Mouse (Mus musculus) embryonic facial prominence, embryonic 11.5 days (tissue): Measurements from ENCODE around the gene Lmx1b. TPM values are rescaled to one million over a fixed set of nuclear protein-coding genes. Genes with fewer than 3 reads are reported as not detected.

Experiments used
- ATAC-seq: fragments of 200-750 bp; cut with Nextera tagmentation; replicated peaks from 2 replicates; pipeline ENCODE4 v1.8.0; 2017; ENCODE audit warnings: low read depth; ENCODE audit not compliant: insufficient number of reproducible peaks, low FRiP score, low TSS enrichment
- DNase-seq: peaks from one replicate; pipeline ENCODE4 v3.0.0-alpha.2; 2015; ENCODE audit warnings: low spot score
- H3K27ac ChIP-seq: fragments of 300-500 bp; sonication (generic); replicated peaks from 2 replicates; pipeline ENCODE4 v1.5.1; 2014; ENCODE audit warnings: mild to moderate bottlenecking, low read depth, low read length, control low read depth
- H3K27me3 ChIP-seq: fragments of 300-500 bp; sonication (generic); 2 replicates; pipeline ENCODE4 v1.6.1; 2014; ENCODE audit warnings: mild to moderate bottlenecking, low read length, moderate library complexity, mixed read lengths; ENCODE audit not compliant: control insufficient read depth, insufficient read depth
- H3K36me3 ChIP-seq: fragments of 300-500 bp; sonication (generic); replicated peaks from 2 replicates; pipeline ENCODE4 v1.6.1; 2014; ENCODE audit warnings: low read depth, mild to moderate bottlenecking, low read length, moderate library complexity, mixed read lengths; ENCODE audit not compliant: control insufficient read depth, insufficient read depth
- H3K4me1 ChIP-seq: fragments of 300-500 bp; sonication (generic); 2 replicates; pipeline ENCODE4 v1.6.1; 2014; ENCODE audit warnings: low read length, mixed read lengths; ENCODE audit not compliant: control insufficient read depth, insufficient read depth
- H3K4me2 ChIP-seq: fragments of 300-500 bp; sonication (generic); 2 replicates; pipeline ENCODE4 v1.6.1; 2014; ENCODE audit warnings: low read depth, mild to moderate bottlenecking, control low read depth, low read length, moderate library complexity
- H3K4me3 ChIP-seq: fragments of 300-500 bp; sonication (generic); 2 replicates; pipeline ENCODE4 v1.5.1; 2014; ENCODE audit warnings: low read depth, low read length, control low read depth
- H3K9ac ChIP-seq: fragments of 300-500 bp; sonication (generic); replicated peaks from 2 replicates; pipeline ENCODE4 v1.6.1; 2014; ENCODE audit warnings: mild to moderate bottlenecking, control low read depth, low read length
- H3K9me3 ChIP-seq: fragments of 300-500 bp; sonication (generic); replicated peaks from 2 replicates; pipeline ENCODE4 v1.6.1; 2016; ENCODE audit warnings: mild to moderate bottlenecking, low read length, inconsistent platforms, mixed read lengths; ENCODE audit not compliant: control insufficient read depth
- WGBS: fragments of 180-500 bp; shearing (Covaris S2); extraction: QIAGEN DNeasy Blood & Tissue Kit; methylation state at CpG from one replicate; pipeline ENCODE4 v1.1.7; 2014; 5-methylcytosine and 5-hydroxymethylcytosine counted together
- polyA plus RNA-seq: library from polyadenylated mRNA; unstranded; fragments of >200 nt; fragmentation: Nextera tagmentation; extraction: Ambion mirVana; gene quantifications from 2 replicates; pipeline ENCODE4 v1.2.1, GENCODE M21; 2014

Lmx1b gene
- polyA plus RNA-seq, 1 experiment from 2014 or later, result 1.2 TPM

DNA sequence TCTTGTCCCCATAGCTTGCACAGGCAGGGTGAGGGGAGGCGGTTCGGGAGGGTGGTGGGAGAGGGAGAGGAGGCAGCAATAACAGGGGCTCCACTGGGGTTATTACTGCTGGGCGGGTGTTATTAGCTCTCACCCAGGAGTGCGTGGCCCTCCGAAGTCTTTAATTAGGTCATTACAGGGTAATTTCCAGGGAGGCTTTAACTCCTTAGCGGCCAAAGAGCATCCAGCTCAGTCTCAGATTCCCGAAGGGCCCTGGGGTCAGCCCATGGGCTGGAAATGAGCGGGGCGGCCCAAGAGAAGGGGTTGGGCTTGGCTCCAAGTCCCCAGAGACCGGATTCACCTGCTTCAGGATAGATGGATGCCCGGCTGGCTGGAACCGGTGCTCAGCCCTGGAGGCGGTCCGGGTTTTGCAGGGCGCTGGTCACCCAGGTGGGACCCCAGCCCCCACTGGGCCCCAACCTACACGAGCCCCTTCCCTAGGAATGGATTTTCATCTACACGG, 24.4 kb downstream of the Lmx1b start:
- 2% methylated on average over 17 of the region's 17 CpGs for WGBS
- Histone ChIP-seq H3K9me3 (no peaks in the 10 kb centered on the region), H3K9ac (no peak overlapping the region), H3K4me1 (peaks cover 11% of the 10 kb centered on the region), H3K4me2 (peak overlapping the region; percentile 79), H3K4me3 (peak overlapping the region; percentile 33), H3K36me3 (no peaks in the 10 kb centered on the region), H3K27ac (no peak overlapping the region), H3K27me3 (peaks cover 39% of the 10 kb centered on the region)
- ATAC-seq (peak; percentile 49; the same call in 1 of the 2 replicates), DNase-seq (no peak)

DNA sequence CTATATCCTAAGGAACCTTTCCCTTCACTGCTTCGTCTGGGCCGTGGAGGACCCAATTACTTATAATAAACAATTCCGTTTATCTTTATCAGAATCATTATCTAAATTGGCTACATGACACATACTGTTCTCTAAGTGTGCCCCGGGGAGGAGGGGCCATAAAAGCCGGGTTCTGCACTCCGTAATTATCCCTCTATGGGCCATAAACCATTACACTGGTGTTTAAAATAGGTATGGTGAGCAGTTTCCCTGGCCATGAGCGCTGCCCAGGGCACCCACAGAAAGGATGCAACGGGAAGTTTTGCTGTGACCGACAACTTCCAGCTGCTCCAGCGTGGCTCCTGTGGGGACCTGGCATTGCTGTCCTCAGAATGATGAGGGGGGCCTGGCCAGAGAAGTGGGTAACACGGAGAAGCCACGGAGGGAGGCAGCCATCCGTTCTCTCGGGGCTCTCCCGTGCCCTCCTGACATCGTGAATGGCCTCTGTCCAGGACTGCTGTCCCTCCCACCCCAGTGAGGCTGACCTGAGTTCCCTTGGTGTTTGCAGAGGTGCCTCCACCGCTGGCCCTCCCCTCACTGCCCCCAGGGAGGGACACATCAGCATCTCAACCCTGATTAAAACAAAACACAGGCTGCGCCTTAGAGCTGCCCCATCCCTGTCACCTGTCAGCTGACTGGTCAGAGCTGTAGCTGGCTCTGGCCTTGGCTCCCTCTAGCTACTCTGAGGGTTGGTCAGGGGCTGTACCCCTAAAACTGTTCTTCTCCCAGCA, 34.6 kb downstream of the Lmx1b start:
- no peak overlapping the region; the same call in 1 of the 2 replicates for H3K9ac ChIP-seq

DNA sequence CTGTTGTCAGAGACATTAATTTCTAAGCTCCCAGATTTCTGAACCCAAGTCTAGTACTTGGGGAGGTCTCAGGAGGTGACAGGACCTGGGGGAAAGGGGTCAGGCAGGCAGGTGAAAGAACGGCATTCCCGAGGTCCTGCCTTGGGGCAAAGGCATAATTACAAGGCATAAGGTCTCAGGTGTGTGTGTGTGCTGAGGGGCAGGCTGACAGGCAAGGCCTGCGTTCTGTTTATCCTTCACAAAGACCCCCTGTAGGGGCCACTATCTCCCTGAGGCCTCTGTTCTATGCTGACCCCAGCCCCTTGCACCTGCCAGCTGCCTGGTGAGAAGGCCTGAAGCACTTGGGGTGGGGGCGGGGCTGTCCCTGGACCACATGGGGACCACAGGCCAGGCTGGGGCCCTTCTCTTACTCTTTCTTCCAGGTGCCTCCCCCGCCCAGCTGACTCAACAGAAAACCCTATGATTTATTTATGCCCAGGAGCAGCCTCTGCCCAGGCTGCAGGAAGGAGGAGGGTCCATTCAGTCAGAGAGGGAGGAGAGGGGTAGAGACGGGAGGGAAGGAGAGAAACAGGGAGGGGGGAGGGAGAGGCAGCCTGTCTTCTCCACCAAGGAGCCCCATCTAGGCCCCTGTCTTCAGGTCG, 35.3 kb downstream of the Lmx1b start:
- H3K9me3 ChIP-seq, result no peaks in the 10 kb centered on the region
- H3K9ac ChIP-seq, result no peak overlapping the region
- H3K36me3 ChIP-seq, result no peaks in the 10 kb centered on the region
- 8% methylated on average over 7 of the region's 7 CpGs for WGBS
- ATAC-seq (no peak), DNase-seq (no peak)
- no peak overlapping the region for H3K27ac ChIP-seq
- H3K27me3 ChIP-seq, result peaks cover 21% of the 10 kb centered on the region
- no peak overlapping the region for H3K4me3 ChIP-seq
- H3K4me2 ChIP-seq, result no peak overlapping the region
- peaks cover 15% of the 10 kb centered on the region for H3K4me1 ChIP-seq

More for the DNA sequence above, 34.6 kb downstream of the Lmx1b start:
- Histone ChIP-seq H3K27ac (no peak overlapping the region), H3K4me1 (peaks cover 15% of the 10 kb centered on the region), H3K27me3 (peaks cover 21% of the 10 kb centered on the region), H3K4me2 (no peak overlapping the region), H3K36me3 (no peaks in the 10 kb centered on the region), H3K4me3 (no peak overlapping the region), H3K9me3 (no peaks in the 10 kb centered on the region)
- DNase-seq (no peak), ATAC-seq (no peak)
- WGBS, result 7% methylated on average over 18 of the region's 18 CpGs

DNA sequence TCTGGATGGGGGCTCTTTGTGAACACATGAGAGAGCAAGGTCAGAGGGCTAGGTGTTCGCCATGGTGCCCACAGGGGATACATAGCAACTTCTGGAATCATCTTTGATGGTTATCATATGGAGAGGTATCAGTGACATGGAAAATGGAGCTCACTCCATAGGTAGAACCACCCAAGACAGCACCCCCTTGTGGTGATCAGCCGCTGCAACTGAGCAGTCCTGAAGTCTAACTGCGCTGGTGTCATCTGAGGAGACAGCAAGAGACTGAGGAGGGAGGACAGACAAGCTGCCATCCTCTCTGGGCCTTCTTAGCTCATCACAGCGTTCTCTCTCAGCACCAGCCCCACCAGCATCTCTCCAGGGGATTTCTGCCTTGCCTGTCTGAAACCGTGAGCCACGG, 39.8 kb downstream of the Lmx1b start:
- Histone ChIP-seq H3K27me3 (peaks cover 12% of the 10 kb centered on the region), H3K4me2 (no peak overlapping the region), H3K4me3 (no peak overlapping the region), H3K4me1 (peaks cover 8% of the 10 kb centered on the region), H3K9ac (no peak overlapping the region), H3K36me3 (no peaks in the 10 kb centered on the region), H3K27ac (no peak overlapping the region), H3K9me3 (no peaks in the 10 kb centered on the region)
- ATAC-seq (no peak), DNase-seq (no peak)
- 53% methylated on average over 6 of the region's 6 CpGs for WGBS

DNA sequence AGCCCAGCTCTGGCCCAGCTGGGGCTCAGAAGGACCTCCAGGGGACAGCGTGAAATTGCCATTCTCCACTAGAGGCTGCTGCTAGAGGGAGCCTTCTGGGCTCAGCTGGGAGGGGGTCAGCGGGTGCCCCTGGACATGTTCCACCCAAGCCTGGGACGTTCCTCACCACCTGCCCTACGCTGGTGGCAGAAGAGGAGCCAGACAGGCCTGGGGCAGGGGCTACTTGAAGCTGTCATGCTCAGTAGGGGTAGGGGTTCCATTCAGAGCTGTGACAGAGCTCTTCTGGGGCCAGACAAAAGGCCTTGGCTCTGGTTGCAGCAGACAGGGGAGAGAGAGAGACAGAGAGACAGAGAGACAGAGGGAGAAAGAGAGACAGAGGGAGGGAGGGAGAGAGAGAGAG, 42.9 kb downstream of the Lmx1b start:
- ATAC-seq, result no peak; the same call in 1 of the 2 replicates
- H3K9me3 ChIP-seq, result no peaks in the 10 kb centered on the region
- no peak for DNase-seq
- H3K27ac ChIP-seq, result no peak overlapping the region
- no peak overlapping the region for H3K4me2 ChIP-seq
- H3K27me3 ChIP-seq, result no peaks in the 10 kb centered on the region
- peaks cover 18% of the 10 kb centered on the region for H3K4me1 ChIP-seq
- H3K4me3 ChIP-seq, result no peak overlapping the region
- no peaks in the 10 kb centered on the region for H3K36me3 ChIP-seq
- no peak overlapping the region for H3K9ac ChIP-seq
- 41% methylated on average over 4 of the region's 4 CpGs for WGBS

DNA sequence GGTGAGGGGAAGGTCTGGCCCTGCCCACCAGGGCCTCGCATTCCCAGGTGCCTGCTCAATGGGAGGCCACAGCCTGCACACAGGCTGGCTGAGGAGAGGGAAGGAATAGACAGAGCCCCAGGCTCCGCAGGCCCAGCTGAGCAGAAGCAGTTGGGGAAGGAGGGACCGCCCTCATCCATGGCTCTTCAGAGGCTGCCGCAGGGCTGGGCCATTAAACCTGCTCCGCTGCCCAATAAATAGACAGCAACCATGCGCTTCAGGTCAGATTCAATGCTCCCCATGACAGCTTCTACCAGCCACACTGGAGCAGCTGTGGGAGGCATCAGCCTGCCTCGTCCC, 45.3 kb downstream of the Lmx1b start:
- Histone ChIP-seq H3K9me3 (no peaks in the 10 kb centered on the region), H3K4me3 (no peak overlapping the region), H3K9ac (no peak overlapping the region), H3K4me2 (no peak overlapping the region), H3K36me3 (no peaks in the 10 kb centered on the region), H3K27ac (no peak overlapping the region), H3K4me1 (peaks cover 22% of the 10 kb centered on the region), H3K27me3 (no peaks in the 10 kb centered on the region; the same call in 1 of the 2 replicates)
- DNase-seq, result no peak
- 0 out of 2 replicates have a peak, but pooled peaks have one; percentile 34 for ATAC-seq
- WGBS, result 10% methylated on average over 7 of the region's 7 CpGs

DNA sequence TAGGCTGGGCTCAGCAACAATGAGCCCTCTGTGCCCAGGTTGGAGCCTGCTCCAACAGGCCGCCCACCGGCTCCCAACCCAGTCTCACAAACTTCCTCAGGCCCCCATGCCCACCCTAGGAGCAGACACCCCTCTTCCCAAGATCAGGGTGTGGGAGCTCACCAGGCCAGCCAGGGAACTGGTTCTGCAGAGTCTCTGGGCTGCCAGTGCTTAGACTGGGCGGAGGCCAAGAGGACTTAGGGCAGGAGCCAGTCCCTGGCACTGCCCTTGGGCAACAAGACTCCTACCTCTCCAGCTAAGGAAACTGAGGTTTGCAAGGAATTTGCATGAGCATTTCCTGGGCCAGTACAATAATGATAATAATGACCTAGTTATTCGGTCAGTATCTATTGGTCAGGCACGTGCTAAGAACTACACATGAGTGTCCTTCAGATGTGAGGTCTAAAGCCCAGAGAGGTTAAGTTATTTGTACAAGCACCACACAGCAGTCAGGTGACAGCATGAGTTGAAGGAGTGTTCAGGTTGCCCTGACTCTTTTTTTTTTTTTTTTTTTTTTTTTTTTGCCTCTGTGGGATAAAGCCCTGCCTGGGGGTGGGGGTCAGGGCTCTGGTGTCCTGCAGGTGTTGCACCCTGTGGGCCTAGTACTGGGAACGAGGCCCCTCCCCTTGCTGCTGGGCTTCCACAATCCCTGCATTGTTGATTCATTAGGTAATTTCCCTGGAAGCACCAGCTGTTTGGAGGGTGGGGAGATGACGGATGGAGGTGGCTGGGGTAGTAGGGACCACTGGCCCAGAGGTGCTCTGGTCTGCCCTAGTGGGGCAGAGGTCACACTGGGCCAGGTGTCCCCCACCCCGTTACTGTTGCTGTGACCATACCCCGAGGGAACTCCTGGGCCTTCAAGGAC, 45.9 kb downstream of the Lmx1b start:
- no peak overlapping the region for H3K27ac ChIP-seq
- DNase-seq (no peak), ATAC-seq (no peak)
- no peaks in the 10 kb centered on the region; the same call in 1 of the 2 replicates for H3K27me3 ChIP-seq
- H3K9ac ChIP-seq, result no peak overlapping the region
- H3K4me3 ChIP-seq, result no peak overlapping the region
- peaks cover 22% of the 10 kb centered on the region for H3K4me1 ChIP-seq
- 43% methylated on average over 9 of the region's 9 CpGs for WGBS
- H3K36me3 ChIP-seq, result no peaks in the 10 kb centered on the region
- H3K4me2 ChIP-seq, result no peak overlapping the region
- no peaks in the 10 kb centered on the region for H3K9me3 ChIP-seq
